In the genomic region with DNA sequence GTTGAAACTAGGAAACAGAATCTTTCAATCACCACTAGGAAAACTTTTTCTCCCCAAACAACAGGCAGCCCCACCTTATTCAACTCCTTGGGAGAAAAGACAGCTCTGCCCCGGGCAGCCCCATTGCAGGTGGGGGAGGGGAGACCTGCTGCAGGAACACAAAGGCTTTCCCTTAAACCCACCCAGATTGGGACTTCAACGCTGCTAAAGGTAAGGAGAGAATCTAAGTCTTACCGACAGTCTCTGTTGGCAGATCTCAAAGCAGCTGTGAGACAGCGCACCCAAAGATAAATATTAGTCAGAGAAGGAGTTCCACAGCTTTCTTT, we compare ENCODE assay signal across 8 mouse cellular contexts. TPM values are rescaled to one million over a fixed set of nuclear protein-coding genes. Genes with fewer than 3 reads are reported as not detected.
DNase-seq lines count a peak whose midpoint lies in the region; ATAC-seq lines count a peak whose summit lies in the region.

No protein-coding gene starts in this region.

- peak overlapping the region; percentile 32 for H3K4me2 ChIP-seq in hindbrain, embryonic 11.5 days (replicated peaks; ENCODE audit: low read depth, low read length)
- H3K4me2 ChIP-seq in midbrain, embryonic 16.5 days (ENCODE audit: low read length): peak overlapping the region; percentile 55

- 14% methylated on average over 4 of the region's 4 CpGs for WGBS in hindbrain, embryonic 11.5 days
- WGBS in midbrain, embryonic 16.5 days: 9% methylated on average over 4 of the region's 4 CpGs

- no peaks in the 10 kb centered on the region for H3K9me3 ChIP-seq in hindbrain, embryonic 11.5 days (ENCODE audit: control insufficient read depth, low read length)
- no peaks in the 10 kb centered on the region for H3K9me3 ChIP-seq in midbrain, embryonic 16.5 days (replicated peaks; ENCODE audit: control insufficient read depth, low read length, poor library complexity, severe bottlenecking)

- H3K27ac ChIP-seq in hindbrain, embryonic 11.5 days (ENCODE audit: low read depth, low read length): peak overlapping the region; percentile 36; the same call in 1 of the 2 replicates
- peak overlapping the region; percentile 83 for H3K27ac ChIP-seq in midbrain, embryonic 16.5 days (ENCODE audit: low read length)

- peak overlapping the region; percentile 56 for H3K9ac ChIP-seq in hindbrain, embryonic 11.5 days (ENCODE audit: low read depth, low read length)
- H3K9ac ChIP-seq in midbrain, embryonic 16.5 days (ENCODE audit: low read depth, low read length): peak overlapping the region; percentile 55; the same call in 1 of the 2 replicates

- ATAC-seq in hindbrain, embryonic 11.5 days (ENCODE audit: low FRiP score): peak; percentile 92
- peak; percentile 93 for ATAC-seq in midbrain, embryonic 16.5 days
- no peak for ATAC-seq in granulocyte monocyte progenitor cell, adult 5-6 weeks (replicated peaks; ENCODE audit: poor library complexity, severe bottlenecking)

- intact Hi-C loops in left cerebral cortex, postnatal 4 days (cut with DNase I): no loop called here
- intact Hi-C loops in left cerebral cortex, postnatal 14 days (cut with DNase I): no loop called here
- intact Hi-C loops in gastrocnemius, postnatal 14 days (cut with DNase I; ENCODE audit: low total_unique reads): no loop called here

- DNase-seq in left cerebral cortex, postnatal 4 days: peak; percentile 56
- DNase-seq in left cerebral cortex, postnatal 14 days (ENCODE audit: low spot score in 2 of 2): no peak
- peak; percentile 79 for DNase-seq in embryo, embryonic 11 days
- peak; percentile 79 for DNase-seq in hindbrain, embryonic 11.5 days (ENCODE audit: low spot score)
- DNase-seq in gastrocnemius, adult 18-20 months (ENCODE audit: low spot score): no peak
- DNase-seq in gastrocnemius, postnatal 14 days: no peak

- no peaks in the 10 kb centered on the region for H3K4me1 ChIP-seq in hindbrain, embryonic 11.5 days (replicated peaks; ENCODE audit: control insufficient read depth, insufficient read depth, low read length)
- peaks cover 3% of the 10 kb centered on the region; the same call in 1 of the 2 replicates for H3K4me1 ChIP-seq in midbrain, embryonic 16.5 days (ENCODE audit: control insufficient read depth, insufficient read depth, low read length)

- H3K36me3 ChIP-seq in hindbrain, embryonic 11.5 days (ENCODE audit: control insufficient read depth, insufficient read depth, low read length): no peaks in the 10 kb centered on the region
- H3K36me3 ChIP-seq in midbrain, embryonic 16.5 days (ENCODE audit: control insufficient read depth, insufficient read depth, low read length): no peaks in the 10 kb centered on the region

- H3K27me3 ChIP-seq in hindbrain, embryonic 11.5 days (ENCODE audit: control insufficient read depth, insufficient read depth, low read length): no peaks in the 10 kb centered on the region
- no peaks in the 10 kb centered on the region for H3K27me3 ChIP-seq in midbrain, embryonic 16.5 days (ENCODE audit: control insufficient read depth, insufficient read depth, low read depth, low read length)

- H3K4me3 ChIP-seq in hindbrain, embryonic 11.5 days (ENCODE audit: low read depth, low read length): peak overlapping the region; percentile 17; the same call in 1 of the 2 replicates
- peak overlapping the region; percentile 27 for H3K4me3 ChIP-seq in midbrain, embryonic 16.5 days (ENCODE audit: low read depth, low read length)

RNA-seq across cellular contexts. Expression of a gene that starts 41.7 kb away (rescaled TPM):
- not detected for total RNA-seq in left cerebral cortex, postnatal 4 days (2021)
- total RNA-seq in left cerebral cortex, postnatal 14 days (2021): not detected
- polyA plus RNA-seq in hindbrain, embryonic 11.5 days (2014; fragmentation: Nextera tagmentation; extraction: Ambion mirVana): not detected in 2 replicates
- polyA plus RNA-seq in midbrain, embryonic 16.5 days (2015; fragmentation: Nextera tagmentation; extraction: Ambion mirVana): 0.68 and 1.2 TPM in 2 replicates
- total RNA-seq in gastrocnemius, adult 18-20 months (2021): not detected
- not detected for total RNA-seq in gastrocnemius, postnatal 14 days (2021)
- not detected in 2 replicates for total RNA-seq in granulocyte monocyte progenitor cell, adult 5-6 weeks (2014; fragmentation: Nextera tagmentation)
- not detected in 2 replicates for total RNA-seq in granulocyte monocyte progenitor cell, adult 5-6 weeks (2017)

Comparison
In these comparisons a context has a peak if more than half of its experiments do, and no peak if none do; other contexts are left out.
1. DNase-seq: peak in left cerebral cortex, postnatal 4 days (single experiment), embryo, embryonic 11 days (single experiment) and hindbrain, embryonic 11.5 days (single experiment); none in left cerebral cortex, postnatal 14 days (0 of 2), gastrocnemius, adult 18-20 months (single experiment) and gastrocnemius, postnatal 14 days (single experiment).